Mouse (Mus musculus) embryonic facial prominence, embryonic 13.5 days (tissue): ENCODE measurements around the gene Hormad2. TPM values are rescaled to one million over a fixed set of nuclear protein-coding genes. Genes with fewer than 3 reads are reported as not detected.

ENCODE experiments used
- ATAC-seq: fragments of 200-750 bp; cut with Nextera tagmentation; 2 replicates; pipeline ENCODE4 v1.8.0; 2017; ENCODE audit warnings: low read depth; ENCODE audit not compliant: insufficient number of reproducible peaks, insufficient read depth, low FRiP score, low TSS enrichment
- H3K27ac ChIP-seq: fragments of 300-500 bp; sonication (generic); 2 replicates; pipeline ENCODE4 v1.5.1; 2015; ENCODE audit warnings: moderate library complexity, mild to moderate bottlenecking, inconsistent platforms
- H3K27me3 ChIP-seq: fragments of 300-500 bp; sonication (generic); 2 replicates; pipeline ENCODE4 v1.6.1; 2015; ENCODE audit warnings: mild to moderate bottlenecking, inconsistent platforms
- H3K36me3 ChIP-seq: fragments of 300-500 bp; sonication (generic); 2 replicates; pipeline ENCODE4 v1.6.1; 2015; ENCODE audit warnings: mild to moderate bottlenecking, inconsistent platforms
- H3K4me1 ChIP-seq: fragments of 300-500 bp; sonication (generic); 2 replicates; pipeline ENCODE4 v1.6.1; 2015; ENCODE audit warnings: inconsistent platforms
- H3K4me2 ChIP-seq: fragments of 300-500 bp; sonication (generic); 2 replicates; pipeline ENCODE4 v1.6.1; 2015; ENCODE audit warnings: moderate library complexity, mild to moderate bottlenecking, inconsistent platforms
- H3K4me3 ChIP-seq: fragments of 300-500 bp; sonication (generic); 2 replicates; pipeline ENCODE4 v1.5.1; 2015; ENCODE audit warnings: mild to moderate bottlenecking, inconsistent platforms
- H3K9ac ChIP-seq: fragments of 300-500 bp; sonication (generic); 2 replicates; pipeline ENCODE4 v1.6.1; 2015; ENCODE audit warnings: mild to moderate bottlenecking, inconsistent platforms
- H3K9me3 ChIP-seq: fragments of 300-500 bp; sonication (generic); 2 replicates; pipeline ENCODE4 v1.6.1; 2016; ENCODE audit warnings: inconsistent platforms
- WGBS: fragments of 180-500 bp; shearing (Covaris S2); methylation state at CpG from one replicate; pipeline ENCODE4 v1.1.7; 2015; ENCODE audit warnings: mixed read lengths; 5-methylcytosine and 5-hydroxymethylcytosine counted together
- polyA plus RNA-seq: library from polyadenylated mRNA; unstranded; fragments of >200 nt; fragmentation: Nextera tagmentation; extraction: Ambion mirVana; gene quantifications from 2 replicates; pipeline ENCODE4 v1.2.1, GENCODE M21; 2015

Gene Hormad2
- polyA plus RNA-seq, 1 experiment from 2014 or later: not detected

DNA sequence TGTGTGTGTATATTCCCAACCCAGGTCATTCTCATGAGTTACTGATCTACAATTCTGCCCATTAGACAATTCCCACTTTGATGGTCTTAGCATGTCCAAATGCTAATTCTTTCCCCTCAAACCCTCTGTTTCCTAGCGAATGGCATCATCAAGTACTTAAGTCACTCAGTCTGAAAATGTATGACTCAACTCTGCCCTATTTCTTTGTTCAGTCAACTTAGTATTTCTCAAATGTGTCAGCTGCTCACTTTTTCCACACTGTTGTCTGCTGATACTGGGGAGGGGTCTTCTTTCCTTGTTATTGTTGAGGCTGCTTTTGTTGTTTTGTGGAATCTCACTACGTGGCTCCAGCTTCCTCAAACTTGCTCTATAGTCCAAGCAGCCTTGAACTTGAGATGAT, 2.7 kb downstream of the Hormad2 start:
- no peak for ATAC-seq
- Histone ChIP-seq H3K4me3 (no peak overlapping the region), H3K4me2 (no peak overlapping the region), H3K36me3 (no peaks in the 10 kb centered on the region), H3K4me1 (no peaks in the 10 kb centered on the region), H3K9me3 (no peaks in the 10 kb centered on the region), H3K27ac (no peak overlapping the region), H3K27me3 (no peaks in the 10 kb centered on the region), H3K9ac (no peak overlapping the region)
- 59% methylated on average over 2 of the region's 2 CpGs for WGBS

DNA sequence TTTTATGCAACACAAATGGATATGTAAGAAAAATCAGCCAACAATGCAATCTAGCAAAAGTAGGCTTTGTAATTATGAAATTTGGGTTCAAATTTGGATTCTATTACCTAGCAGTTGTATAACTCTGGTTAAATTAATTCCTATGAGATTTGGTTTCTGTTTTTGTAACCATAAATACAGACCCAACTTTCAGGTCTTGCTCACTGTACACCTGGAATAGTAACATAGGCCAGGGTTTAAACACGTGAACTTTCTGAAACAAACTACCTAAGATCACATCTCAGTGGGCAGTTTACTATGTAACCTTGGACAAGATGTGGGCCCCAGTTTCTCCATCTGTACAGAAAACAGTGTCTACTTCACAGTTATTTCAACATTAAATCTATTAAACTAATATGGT, 3.6 kb downstream of the Hormad2 start:
- H3K36me3 ChIP-seq: no peaks in the 10 kb centered on the region
- no peaks in the 10 kb centered on the region for H3K27me3 ChIP-seq
- H3K27ac ChIP-seq: no peak overlapping the region
- H3K4me1 ChIP-seq: no peaks in the 10 kb centered on the region
- H3K9ac ChIP-seq: no peak overlapping the region
- H3K9me3 ChIP-seq: no peaks in the 10 kb centered on the region
- no peak for ATAC-seq
- no peak overlapping the region for H3K4me3 ChIP-seq
- no peak overlapping the region for H3K4me2 ChIP-seq
- WGBS: 77% methylated on average over 1 of the region's 1 CpGs

DNA sequence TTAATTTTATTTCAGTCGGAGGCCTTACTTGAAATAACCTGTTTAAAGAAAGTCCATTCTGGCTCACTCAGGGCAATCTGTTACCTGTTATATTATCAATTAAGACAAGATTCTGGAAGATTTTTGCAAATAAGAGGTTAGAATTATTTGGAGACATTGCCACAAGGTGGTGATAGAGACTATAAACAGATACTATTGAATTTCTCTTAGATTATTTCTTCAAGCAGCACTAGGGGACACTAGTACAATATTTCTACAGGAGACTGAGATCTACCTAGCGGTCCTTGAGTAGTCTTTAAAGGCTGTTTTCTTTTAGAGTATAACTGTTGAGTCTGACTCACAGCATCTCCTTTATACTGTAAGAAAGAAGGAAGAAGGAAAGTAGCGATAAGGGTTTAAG, 4.3 kb downstream of the Hormad2 start:
- whole genome bisulfite sequencing: 80% methylated on average over 3 of the region's 3 CpGs
- H3K27me3 ChIP-seq: no peaks in the 10 kb centered on the region
- H3K9ac ChIP-seq: no peak overlapping the region
- ATAC-seq: no peak
- H3K36me3 ChIP-seq: no peaks in the 10 kb centered on the region
- no peaks in the 10 kb centered on the region for H3K9me3 ChIP-seq
- no peak overlapping the region for H3K4me2 ChIP-seq
- H3K4me1 ChIP-seq: no peaks in the 10 kb centered on the region
- H3K4me3 ChIP-seq: no peak overlapping the region
- H3K27ac ChIP-seq: no peak overlapping the region

DNA sequence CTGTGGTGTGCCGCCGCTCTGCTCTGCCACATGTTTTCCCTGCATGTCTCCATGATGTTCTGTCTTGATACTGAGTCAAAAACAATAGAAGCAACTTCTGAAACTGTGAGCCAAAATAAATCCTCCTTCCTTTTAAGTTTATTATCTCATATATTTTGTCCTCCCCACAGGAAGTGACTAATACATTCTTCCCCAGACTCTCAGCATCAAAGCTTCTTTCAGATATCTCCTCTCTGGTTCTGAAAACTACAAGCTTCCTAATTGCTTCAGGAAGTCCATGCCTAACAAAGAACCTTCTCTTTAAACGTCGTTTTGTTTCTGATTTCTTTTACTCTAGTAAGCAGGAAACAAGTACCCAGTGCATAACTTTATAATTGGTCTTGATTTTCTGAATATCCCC, 6.4 kb downstream of the Hormad2 start:
- Histone ChIP-seq H3K9me3 (no peaks in the 10 kb centered on the region), H3K27ac (no peak overlapping the region), H3K36me3 (no peaks in the 10 kb centered on the region), H3K4me1 (no peaks in the 10 kb centered on the region), H3K27me3 (no peaks in the 10 kb centered on the region), H3K4me3 (no peak overlapping the region), H3K4me2 (no peak overlapping the region), H3K9ac (no peak overlapping the region)
- ATAC-seq: no peak
- WGBS: 46% methylated on average over 4 of the region's 4 CpGs

GRCm38 (mm10) chr11:4423818-4424217, 17.1 kb downstream of the Hormad2 start:
- Histone ChIP-seq H3K27ac (no peak overlapping the region), H3K9ac (no peak overlapping the region), H3K4me1 (no peaks in the 10 kb centered on the region), H3K4me3 (no peak overlapping the region), H3K36me3 (no peaks in the 10 kb centered on the region), H3K4me2 (no peak overlapping the region), H3K9me3 (no peaks in the 10 kb centered on the region), H3K27me3 (no peaks in the 10 kb centered on the region)
- no peak for ATAC-seq
- WGBS: 81% methylated on average over 8 of the region's 8 CpGs

GRCm38 (mm10) chr11:4422494-4423425, 18.1 kb downstream of the Hormad2 start:
- Histone ChIP-seq H3K4me2 (no peak overlapping the region), H3K4me3 (no peak overlapping the region), H3K36me3 (no peaks in the 10 kb centered on the region), H3K27ac (no peak overlapping the region), H3K9me3 (no peaks in the 10 kb centered on the region), H3K9ac (no peak overlapping the region), H3K27me3 (no peaks in the 10 kb centered on the region), H3K4me1 (no peaks in the 10 kb centered on the region)
- 75% methylated on average over 16 of the region's 16 CpGs for WGBS
- ATAC-seq: no peak

DNA sequence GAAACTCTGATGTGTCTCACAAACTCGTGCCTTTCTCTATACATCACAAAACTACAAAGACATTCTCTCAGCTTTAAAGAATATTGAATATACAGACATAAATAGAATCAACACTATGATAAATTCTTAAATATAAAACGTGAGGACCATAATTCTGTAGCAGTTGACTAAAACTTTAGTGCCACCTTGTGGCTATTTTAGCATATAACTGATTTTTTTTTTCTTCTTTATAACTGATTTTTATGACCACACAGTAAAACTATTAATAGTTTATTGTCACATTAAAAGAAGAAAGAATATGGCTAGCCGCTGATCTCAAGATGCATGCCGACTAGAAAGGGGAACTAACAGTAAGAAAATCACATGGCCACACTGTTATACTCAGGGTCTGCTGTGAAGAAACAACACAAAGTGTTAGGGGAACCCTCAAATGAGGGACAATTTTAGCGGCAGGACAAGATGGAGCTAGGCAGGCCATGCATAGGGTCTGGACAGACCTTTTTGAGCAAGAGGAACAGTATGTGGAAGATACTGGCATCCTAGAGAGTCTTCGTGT, 18.9 kb downstream of the Hormad2 start:
- ATAC-seq: no peak

DNA sequence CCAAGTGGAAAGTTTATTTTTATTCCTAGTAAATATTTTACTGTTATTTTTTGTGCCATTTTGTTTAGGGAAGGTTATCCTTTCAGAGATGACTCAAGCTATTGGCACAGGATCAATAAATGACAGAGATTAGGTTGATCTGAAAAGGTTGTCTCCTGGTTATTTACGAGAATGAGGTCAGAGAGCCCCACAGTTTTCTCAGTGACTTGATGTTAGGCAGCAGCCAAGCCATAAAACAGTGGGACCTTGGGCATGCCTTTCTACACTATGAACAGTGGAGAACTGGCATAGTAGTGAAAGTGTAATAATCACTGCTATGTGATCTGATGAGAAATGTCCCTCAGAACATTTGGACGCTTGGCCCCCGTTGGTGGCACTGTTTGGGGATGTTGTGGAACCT, 22.9 kb downstream of the Hormad2 start:
- WGBS: 86% methylated on average over 3 of the region's 3 CpGs

More for the DNA sequence above, 18.9 kb downstream of the Hormad2 start:
- Histone ChIP-seq H3K4me3 (no peak overlapping the region), H3K9ac (no peak overlapping the region), H3K4me2 (no peak overlapping the region), H3K27ac (no peak overlapping the region), H3K4me1 (no peaks in the 10 kb centered on the region), H3K9me3 (no peaks in the 10 kb centered on the region), H3K27me3 (no peaks in the 10 kb centered on the region), H3K36me3 (no peaks in the 10 kb centered on the region)
- 51% methylated on average over 6 of the region's 6 CpGs for WGBS

GRCm38 (mm10) chr11:4412294-4412693, 28.6 kb downstream of the Hormad2 start:
- Histone ChIP-seq H3K27ac (no peak overlapping the region), H3K4me2 (no peak overlapping the region), H3K4me1 (no peaks in the 10 kb centered on the region), H3K9ac (no peak overlapping the region), H3K27me3 (no peaks in the 10 kb centered on the region), H3K36me3 (no peaks in the 10 kb centered on the region), H3K4me3 (no peak overlapping the region), H3K9me3 (no peaks in the 10 kb centered on the region)
- 92% methylated on average over 4 of the region's 4 CpGs for WGBS
- ATAC-seq: no peak

More for the DNA sequence above, 22.9 kb downstream of the Hormad2 start:
- H3K27me3 ChIP-seq: no peaks in the 10 kb centered on the region
- H3K4me3 ChIP-seq: no peak overlapping the region
- H3K36me3 ChIP-seq: no peaks in the 10 kb centered on the region
- ATAC-seq: no peak
- no peak overlapping the region for H3K9ac ChIP-seq
- no peak overlapping the region for H3K27ac ChIP-seq
- H3K4me2 ChIP-seq: no peak overlapping the region
- no peaks in the 10 kb centered on the region for H3K9me3 ChIP-seq
- H3K4me1 ChIP-seq: no peaks in the 10 kb centered on the region

GRCm38 (mm10) chr11:4404277-4404676, 36.6 kb downstream of the Hormad2 start:
- Histone ChIP-seq H3K4me2 (no peak overlapping the region), H3K27ac (no peak overlapping the region), H3K36me3 (no peaks in the 10 kb centered on the region), H3K27me3 (no peaks in the 10 kb centered on the region), H3K9me3 (no peaks in the 10 kb centered on the region), H3K4me3 (no peak overlapping the region), H3K9ac (no peak overlapping the region), H3K4me1 (no peaks in the 10 kb centered on the region)
- ATAC-seq: no peak
- WGBS: 51% methylated on average over 4 of the region's 4 CpGs

DNA sequence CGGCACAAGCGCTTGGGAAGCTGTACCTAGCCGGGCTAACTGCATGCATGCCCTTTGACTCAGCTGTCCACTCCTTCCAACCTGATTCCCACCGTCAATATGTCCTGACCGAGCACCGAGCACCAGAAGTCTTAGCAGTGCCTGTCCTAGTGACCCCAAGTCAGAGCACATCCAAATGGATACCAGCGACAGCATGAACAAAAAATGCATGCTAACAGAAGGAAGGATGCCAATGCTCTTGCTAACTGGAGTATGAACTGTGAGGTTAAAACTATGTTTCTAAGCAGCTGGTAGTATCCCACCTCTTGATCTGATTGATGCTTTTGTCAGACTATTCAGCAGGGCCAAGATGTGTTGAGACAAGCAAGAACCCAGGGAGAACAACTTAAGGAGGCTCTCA, 37.5 kb downstream of the Hormad2 start:
- Histone ChIP-seq H3K4me2 (no peak overlapping the region), H3K36me3 (no peaks in the 10 kb centered on the region), H3K27me3 (no peaks in the 10 kb centered on the region), H3K27ac (no peak overlapping the region), H3K9me3 (no peaks in the 10 kb centered on the region), H3K4me1 (no peaks in the 10 kb centered on the region), H3K9ac (no peak overlapping the region), H3K4me3 (no peak overlapping the region)
- no peak for ATAC-seq
- WGBS: 83% methylated on average over 7 of the region's 7 CpGs

DNA sequence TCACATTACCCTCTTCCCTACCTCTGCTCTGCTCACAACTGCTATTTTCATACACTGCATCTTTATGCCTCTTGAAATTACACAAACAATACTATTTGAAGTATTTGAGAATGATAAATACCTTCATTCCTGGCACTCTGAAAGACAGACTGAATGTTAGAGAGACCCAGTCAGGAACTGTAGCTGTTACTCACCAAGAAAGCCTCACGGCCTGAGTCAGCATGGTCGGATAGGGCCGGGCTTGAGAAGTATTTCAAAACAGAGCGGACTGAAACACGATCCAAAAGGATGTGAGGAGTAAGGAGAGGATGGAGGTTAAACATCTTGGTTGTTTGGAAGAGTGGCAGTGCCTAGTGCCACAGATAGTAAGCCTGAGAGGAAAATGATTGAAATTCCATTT, 39.7 kb downstream of the Hormad2 start:
- Histone ChIP-seq H3K4me3 (no peak overlapping the region), H3K9ac (no peak overlapping the region), H3K4me2 (no peak overlapping the region), H3K36me3 (no peaks in the 10 kb centered on the region), H3K27me3 (no peaks in the 10 kb centered on the region), H3K27ac (no peak overlapping the region), H3K9me3 (no peaks in the 10 kb centered on the region), H3K4me1 (no peaks in the 10 kb centered on the region)
- 52% methylated on average over 5 of the region's 5 CpGs for WGBS
- no peak for ATAC-seq
